Mouse (Mus musculus) frontal cortex, adult (tissue): ENCODE measurements around the gene Nudt14.

Experiments
- ATAC-seq: cut with Nextera tagmentation; 2 replicates; pipeline ENCODE4 v1.9.2; 2017; ENCODE audit warnings: mild to moderate bottlenecking, moderate library complexity, mixed read lengths; ENCODE audit not compliant: low TSS enrichment

Nudt14 gene

DNA sequence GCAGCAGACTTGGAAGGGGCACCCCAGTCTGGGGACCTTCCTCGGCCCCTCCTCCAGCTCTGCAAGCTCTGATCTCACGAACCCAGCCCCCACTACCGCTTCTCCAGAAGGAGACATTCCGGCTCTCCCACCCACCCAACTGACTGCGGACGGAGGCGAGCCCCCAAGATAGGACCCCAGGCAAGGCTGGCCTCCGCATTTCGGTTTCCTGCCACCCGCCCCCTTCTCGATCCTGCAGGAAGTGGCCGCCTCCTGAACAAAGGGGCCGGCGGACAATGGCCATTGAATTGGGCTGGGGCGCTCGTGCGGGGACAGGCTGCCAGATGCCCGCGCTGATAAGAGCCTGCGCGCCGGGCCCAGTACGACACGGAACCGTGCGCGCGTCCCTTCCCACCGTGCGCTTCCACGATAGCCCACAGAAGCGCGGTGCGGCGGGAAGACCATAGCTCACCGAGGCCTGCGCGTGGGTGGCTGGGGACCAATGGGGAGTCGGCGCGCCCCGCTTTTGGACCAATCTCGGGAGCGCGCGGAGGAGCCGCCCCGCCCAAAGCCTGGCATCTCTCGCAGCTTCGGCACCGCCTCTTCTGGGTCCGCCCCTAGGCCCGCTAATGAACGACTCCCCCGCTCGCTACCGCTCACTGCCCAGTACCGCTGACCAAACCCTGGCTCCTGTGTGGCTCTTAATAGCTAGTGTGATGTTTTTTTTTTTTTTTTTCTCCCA is 8.3 kb upstream of the Nudt14 start:
- ATAC-seq, result peak; percentile 76

DNA sequence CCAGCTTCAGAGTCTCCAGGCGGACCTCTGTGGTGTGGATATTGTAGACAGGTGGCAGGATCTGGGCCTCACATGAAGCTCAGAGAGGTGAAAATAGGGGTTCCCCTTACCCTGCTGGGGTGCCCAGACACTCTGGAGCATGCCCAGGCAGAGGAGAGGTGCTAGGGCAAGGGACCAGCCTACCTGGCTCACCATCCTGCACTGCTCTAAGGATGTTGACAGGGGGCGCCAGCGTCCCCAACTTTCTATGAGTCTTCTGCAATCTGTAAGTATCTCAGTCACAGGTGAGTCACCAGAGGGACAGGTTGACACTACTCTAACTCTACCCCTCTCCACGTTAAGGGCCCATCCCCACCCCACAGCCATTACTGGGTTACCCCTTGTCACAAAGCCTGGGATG is 5.4 kb upstream of the Nudt14 start:
- no peak for ATAC-seq

DNA sequence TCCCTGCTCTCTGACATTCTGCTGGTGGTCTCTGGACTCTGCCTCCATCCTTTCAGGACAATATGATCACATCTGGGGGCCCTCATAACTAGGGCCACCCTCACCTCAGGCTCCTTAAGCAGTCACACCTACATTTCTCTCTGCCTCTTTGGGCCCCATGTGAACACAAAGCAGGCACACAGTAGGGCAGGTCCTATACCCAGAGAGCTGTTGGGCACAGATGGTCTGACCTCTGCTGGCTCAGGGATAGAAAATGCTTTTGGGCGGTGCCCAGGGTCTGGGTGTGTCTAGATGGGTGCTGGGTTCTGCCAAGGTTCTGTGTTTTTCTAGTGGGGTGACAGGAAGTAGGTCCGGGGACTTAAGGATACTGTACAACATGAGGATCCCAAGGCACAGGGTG is 1.7 kb upstream of the Nudt14 start:
- ATAC-seq, result no peak

DNA sequence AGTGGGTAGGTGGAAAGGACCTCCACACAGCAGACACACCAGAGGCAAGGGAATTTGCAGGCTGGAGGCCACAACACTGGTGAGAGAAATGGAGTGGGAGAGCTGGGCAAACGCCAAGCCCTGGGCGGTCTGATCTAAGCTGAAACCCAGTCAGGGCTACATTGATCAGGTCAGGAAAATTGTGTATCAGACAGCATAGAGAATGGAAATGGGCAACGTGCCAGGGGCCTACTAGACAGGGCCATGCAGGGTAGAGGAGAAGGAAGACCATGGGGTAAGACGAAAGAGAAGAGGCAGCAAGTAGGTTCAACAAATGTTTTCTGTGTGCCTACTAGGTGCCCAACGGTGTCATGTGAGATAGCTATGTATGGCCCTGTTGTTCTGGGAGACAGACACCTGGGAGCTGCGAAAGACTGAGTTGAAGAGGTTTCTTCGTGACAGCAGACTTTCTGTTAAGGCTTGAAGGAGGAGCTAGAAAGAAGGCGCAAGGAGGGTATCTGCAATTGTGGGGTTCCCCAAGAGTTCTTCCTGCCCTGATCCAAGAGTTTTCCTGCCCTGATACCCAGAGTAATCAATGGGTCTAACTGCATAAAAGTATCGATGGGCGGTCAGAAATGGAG is 658 bp downstream of the Nudt14 start:
- peak; percentile 6; the same call in 1 of the 2 replicates for ATAC-seq

DNA sequence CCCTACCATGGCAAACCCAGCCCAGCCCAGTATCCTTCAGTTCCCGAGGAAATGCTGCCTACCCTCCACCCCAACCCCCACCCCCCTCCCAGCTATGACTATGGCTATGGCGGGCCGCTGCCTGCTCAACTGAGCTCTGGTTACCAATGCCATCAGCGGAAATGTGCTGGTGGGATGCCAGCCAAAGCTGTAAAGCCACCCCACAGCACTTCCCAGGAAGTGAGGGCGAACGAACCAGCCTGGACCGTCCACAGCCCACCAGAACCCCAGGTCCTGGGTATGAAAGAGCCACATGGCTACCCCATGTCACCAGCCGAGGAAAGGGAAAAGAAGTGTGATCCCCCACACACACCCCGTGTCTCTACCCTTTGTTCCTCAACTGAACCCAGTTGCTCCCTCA is 1.2 kb downstream of the Nudt14 start:
- no peak for ATAC-seq

DNA sequence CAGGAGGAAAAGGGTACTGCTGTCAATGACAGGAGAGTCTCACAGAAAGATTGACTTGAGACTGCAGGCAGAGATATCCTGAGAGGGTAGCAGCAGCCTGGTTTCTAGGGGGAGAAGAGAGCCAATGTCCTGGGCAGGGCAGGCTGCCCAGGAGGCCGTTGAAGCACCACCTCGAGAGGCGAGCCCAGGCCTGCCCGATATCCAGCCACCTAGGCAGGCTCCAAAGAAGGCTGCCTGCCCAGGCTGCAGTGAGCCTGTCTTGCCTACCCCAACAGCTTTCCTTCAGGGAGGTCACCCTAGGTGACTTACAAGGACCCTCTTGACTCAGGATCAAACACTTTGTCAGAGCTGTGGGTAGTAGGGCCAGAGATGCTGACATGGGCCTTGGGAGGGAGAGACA is 1.7 kb downstream of the Nudt14 start:
- no peak for ATAC-seq

DNA sequence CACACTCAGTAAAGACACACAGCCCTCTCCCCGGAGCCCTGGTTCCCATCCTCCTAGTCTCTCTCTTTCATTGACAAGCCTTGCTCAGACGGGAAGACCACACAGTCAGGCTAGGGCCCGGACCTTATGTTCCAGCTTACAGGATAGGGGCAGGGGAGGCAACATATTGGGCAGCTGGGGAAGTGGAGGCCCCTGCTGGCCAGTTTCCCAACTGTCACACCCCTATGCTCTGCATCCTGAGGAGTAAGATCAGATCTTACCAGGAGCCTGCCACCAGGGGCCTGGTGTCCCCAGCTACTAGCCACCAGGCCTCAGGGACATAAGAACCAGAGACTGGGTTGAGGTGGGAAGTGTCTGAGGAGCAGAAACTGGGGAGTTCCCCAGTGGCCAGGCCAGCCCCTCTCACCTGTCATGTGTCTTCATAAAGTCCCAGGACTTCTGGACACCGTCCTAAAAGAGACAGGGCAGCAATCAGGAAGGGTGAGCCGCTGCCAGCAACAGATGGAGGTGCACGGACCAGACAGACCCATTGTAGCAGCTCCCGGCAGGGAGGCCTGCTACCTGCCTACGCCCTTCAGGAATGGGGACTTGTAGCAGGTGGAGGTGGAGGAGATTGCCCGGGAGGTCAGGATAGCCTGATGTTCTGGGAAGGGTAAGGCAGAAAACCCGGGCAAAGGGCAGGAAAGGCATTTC is 2.9 kb downstream of the Nudt14 start:
- no peak for ATAC-seq

DNA sequence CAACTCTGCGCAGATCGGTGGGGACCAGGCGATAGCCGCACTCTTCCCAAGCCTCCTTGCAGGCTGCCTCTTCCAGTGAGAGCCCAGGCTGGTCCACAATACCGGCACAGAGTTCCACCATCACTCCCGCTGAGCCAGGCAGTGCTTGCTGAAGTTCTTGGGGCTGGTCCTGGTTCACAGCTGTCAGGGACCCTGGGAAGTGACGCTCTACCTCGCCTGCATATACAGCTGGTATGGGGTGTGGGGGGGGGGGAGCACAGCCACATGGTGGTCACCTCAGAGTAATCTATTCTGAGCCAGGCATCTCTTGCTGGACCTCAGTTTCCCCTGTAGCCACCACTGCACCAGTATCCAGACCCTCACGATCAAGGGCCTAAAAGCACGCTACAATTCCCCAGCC is 3.6 kb downstream of the Nudt14 start:
- ATAC-seq, result no peak

DNA sequence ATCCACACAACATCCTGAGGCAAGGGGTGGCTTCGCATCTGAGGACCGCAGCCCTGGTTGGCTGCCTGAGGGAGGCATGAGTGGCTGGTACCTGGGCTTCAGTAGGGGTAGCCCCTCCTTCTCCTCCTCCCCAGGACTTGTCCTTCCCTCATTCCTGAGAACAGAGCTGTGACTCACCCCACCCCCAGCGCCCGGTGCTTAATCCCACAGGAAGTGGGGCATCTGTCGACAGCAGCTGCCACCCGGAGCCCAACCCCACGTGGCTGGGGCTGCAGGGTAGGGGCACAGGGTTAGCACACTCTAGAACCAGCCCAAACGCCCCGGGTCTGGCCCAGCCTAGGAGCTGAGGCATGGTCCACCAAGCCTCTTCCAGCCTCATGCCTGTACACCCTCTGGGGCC is 4.0 kb downstream of the Nudt14 start:
- ATAC-seq, result peak; percentile 11; the same call in 1 of the 2 replicates

DNA sequence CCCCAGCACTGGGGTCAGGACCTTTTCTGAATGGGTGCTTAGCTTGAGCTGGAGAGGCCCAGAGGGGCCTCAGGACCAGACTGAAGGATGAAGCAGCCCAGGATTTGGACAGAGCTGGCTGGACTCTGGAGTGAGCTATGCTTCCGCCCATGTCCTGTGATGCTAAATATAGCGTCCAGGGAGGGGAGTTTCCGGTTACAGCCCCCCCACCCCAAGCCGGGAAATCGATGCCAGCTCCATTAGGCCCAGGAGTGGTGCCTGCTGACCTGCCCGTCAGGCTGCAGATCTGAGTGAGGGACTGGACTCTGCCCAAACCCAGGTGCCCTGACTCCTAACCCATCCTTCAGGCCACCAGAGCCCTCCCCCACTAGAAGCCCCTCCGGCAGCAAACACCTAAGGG is 9.3 kb downstream of the Nudt14 start:
- ATAC-seq, result no peak

DNA sequence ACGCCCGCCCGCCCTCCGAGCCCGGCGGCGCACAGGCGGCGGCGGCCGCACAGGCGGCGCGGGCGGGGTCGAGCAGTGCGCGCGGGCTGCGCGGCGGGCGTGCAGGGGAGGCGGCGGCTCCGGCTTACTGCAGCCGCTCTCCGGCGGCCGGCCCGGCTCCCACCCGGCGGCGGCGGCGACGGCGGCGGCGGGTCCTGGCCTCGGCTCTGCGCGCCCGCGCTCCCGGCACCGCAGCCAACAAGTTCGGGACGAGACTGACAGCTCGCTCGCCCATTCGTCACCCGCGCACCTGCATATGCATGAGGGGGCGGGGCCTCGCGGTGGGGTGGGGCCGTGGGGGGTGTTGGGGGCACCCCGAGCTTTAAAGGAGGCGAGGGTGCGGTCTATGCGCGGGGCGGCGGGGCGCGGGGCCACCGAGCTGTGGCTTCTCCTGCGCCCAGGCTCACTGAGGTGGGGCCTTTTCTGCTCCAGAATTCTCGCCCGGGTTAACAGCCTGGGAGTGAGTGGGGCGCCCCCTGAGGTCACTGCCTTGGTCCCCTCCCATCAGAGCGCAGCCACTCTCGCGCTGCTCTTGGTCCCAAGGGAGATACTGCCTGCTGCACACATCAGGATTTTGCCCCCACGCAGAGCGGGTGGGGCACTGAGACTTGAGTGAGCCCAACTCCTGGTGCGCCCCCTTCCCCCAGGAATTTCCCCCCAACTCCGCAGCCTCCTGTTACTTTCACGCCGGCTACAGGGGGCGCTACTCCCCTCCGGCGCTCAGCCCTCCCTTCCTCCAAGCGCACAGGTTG is 12.2 kb downstream of the Nudt14 start, which contains the start of gene Jag2:
Gene Jag2 (minus strand): TSS at position 215 of the 791 bp plus-strand sequence.
- peak; percentile 39 for ATAC-seq

DNA sequence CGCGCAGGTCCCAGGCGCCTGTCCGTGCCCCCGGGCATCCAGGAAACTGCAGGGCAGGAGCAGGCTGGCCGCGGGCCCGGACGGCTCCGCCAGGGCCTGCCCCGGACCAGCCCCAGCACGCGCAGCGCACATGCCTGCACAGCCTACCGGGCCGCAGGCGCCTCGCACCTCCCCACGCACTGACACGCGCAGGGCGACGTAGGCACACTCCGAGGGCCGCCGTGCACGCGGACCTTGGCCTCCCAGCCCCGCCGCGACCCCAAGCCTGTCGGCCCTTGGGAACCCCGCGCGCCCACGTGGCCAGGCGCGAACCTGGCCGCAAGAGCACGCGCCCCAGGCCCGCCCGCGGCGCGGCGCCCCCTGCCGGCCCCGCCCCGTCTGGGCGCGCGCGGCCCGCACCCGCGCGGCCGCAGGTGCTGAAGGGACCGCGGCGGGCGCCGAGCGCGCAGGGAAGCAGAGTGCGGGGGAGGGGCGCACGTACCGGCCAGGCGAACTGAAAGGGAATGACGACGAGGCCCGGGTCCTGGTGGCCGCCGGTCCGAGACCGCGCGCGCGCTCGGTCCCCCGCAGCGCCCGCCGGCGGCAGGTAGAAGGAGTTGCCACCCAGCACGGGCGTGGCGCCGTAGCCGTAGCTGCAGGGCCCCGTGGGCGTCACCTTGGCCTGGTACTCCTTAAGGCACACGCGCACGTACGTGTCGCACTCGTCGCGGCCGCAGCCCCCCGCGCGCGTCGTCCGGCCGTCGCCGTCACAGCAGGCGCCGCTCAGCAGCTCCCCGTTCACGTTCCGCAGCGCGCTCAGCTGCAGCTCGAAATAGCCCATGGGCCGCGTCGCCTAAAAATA is 13.3 kb downstream of the Nudt14 start:
- ATAC-seq, result peak; percentile 45

DNA sequence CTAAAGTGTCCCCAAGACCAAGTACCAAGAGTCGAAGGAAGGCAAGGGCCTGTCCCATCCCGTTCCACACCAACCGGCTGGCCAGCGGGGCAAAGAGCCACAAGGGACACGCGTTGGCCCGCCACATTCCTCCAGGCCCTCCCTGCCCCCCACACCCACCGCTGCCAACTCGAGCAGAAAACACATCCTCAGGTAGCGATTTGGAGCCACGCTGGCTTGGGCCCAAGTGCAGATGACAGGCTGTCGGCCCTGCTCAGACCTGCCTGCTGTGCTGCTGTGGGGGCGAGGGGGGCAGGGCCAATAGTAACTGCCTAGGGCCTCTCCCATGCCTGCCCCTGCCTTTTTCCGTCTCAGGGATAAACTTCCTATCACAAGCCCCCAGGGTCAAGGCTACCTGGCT is 14.7 kb downstream of the Nudt14 start:
- no peak for ATAC-seq

DNA sequence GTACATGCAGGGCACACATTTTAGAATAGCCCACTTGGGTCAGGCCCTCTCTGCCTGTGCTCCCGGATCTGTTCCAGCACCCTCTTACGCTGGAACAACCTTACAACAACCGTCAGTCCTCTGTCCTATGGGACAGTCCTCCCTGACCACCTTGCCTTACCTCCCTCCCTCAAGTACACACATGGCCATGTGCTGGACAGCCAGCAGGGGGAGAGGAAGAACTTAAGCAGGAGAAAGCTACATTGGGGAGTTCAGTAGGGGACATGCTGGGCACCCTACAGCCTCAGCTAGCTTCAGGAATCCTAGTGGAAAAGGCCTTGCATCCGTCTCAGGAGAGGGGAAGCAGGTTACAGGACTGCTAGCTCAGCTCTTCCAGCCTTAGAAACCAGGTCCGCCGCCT is 16.0 kb downstream of the Nudt14 start:
- no peak for ATAC-seq

DNA sequence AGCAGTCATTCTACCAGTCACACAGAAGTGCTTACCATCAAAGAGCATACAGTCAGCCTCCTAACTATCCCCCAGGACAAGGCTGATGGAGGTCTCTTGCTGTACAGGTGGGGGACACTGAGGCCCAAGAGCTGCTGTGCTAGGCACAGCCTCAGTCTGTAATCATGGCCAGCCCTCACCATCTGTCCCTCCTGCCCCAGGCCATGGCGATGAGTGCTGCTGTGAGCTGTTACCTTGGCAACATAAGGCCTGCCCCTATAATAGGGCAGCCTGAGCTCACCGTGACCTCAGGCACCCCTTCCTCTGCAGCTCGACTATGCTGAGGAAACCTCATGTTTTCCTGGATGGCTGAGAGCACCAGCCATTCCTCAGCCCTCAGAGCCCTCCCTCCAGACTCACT is 19.4 kb downstream of the Nudt14 start:
- ATAC-seq, result no peak

DNA sequence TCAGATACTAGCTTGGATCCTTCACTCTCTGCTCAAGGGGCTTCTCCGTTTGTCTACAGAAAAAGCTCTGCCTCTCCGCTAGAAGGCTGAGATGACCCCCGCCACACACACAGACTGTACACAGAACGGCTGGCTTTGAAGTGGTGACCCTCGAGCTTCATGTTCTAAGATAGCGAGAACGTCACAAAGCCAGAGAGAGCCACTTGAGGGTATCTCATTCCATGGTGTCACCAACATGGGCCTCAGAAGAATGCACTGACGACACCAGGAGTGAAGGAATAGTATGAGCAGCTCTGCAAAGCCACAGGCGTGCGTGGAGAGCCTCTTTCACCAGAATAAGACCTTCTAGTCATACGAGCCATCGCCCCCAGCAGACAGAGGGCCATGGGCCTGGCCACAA is 20.4 kb downstream of the Nudt14 start:
- no peak for ATAC-seq

DNA sequence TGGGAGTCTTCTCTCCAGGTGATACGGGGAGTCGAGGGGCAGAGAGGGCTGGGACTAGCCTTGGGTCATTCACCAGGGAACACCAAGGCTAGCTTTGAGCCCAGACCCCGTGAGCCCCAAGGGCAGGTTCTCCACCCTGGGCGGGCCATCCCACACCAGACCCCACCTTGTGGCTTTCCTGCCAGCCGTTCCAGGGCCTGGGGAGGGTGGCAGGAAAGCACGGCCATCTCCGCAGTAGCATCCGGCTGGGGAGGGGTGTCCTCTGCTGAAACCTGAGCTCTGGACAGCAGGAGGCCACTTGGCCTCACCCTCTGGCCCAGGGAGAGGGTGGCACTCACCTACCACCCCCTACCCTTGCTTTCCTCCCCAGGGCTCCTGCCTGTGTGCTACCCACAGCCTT is 24.0 kb downstream of the Nudt14 start:
- ATAC-seq, result no peak

DNA sequence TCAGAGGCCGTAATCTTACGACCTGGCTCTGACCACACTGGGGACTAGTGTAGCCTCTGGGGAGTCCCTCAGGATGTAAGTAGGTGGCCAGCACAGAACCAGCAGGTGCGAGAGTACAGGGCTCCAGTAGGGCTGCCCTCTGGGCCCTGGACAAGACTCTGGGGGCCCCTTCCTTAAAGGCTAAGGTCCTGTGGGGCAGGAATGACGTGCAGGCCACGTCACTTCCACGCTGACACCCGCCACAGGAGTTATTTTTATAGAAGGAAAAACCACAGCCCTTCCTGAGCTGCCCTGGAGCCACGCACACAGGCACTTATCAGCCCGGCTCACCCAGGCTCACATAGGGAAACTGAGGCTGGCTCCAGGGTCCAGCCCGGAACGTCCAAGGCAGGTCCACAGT is 24.4 kb downstream of the Nudt14 start:
- ATAC-seq, result no peak

DNA sequence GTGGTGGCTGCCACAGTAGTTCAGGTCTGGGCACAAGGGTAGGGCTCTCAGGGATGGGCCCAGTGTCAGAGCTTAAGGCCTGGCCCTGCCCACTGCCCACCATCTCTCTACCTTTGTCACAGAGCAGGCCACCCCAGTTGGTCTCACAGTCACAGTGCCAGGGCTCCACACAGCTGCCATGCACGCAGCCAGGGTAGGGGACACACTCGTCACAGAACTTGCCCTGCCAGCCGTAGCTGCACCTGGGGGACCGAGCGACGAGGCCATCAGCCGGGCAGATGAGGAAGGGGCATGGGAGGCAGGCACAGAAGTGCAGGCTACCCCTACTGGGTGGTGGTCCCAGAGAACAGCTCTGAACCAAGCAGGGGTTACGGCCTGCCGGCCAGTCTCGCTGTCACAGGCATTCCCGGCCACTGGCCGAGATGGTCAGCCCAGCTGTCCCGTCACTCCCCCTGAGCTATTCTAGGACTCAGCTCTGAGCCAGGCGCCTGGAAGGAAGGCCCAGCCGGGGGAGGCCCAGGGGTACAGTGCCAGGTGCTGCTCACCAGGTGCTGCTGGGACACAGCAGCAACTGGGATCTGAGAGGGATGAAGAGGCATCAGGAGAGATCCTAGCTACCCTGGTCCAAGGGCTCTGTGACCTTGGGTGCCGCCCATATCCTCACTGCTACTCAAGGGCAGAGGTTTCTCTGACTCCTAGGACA is 25.1 kb downstream of the Nudt14 start:
- no peak for ATAC-seq

DNA sequence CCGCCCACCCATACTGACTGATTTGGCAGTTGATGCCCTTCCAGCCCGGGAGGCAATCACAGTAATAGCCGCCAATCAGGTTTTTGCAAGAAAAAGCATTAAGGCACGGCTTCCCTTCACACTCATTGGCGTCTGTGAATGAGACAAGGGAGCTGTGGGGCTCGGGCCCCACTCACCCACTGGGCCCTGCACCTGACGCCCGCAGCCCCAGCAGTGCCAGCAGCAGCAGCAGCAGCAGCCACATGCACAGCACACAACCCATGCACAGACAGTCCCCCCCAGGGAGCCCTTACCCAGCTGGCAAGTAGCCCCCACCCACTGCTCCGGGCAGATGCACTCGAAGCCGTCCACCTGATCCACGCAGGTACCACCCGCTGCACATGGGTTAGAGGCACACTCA is 26.3 kb downstream of the Nudt14 start:
- no peak for ATAC-seq

DNA sequence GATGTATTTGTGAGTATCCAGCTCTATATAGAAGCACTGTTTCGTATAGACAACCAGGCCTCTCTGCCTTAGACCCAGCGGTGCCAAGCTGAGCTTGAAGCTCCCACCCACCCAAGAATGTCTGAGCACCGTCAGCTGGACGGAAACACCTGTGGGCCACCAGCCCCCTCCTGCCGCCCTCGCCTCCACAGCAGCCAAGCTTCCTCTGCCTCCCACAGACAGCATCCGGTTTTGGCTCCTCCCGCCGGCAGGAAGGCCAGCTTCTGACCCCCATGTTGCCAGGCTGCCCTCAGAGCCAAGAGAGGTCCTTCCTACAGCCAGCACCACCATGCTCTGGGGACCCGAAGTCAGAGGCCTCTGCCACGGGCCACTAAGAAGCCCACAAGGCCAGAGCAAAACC is 27.4 kb downstream of the Nudt14 start:
- ATAC-seq, result no peak
